Mouse (Mus musculus) hindbrain, embryonic 12.5 days (tissue): Measurements from ENCODE around the gene Lor. TPM values are rescaled to one million over a fixed set of nuclear protein-coding genes. Genes with fewer than 3 reads are reported as not detected.

Source experiments
- microRNA-seq: library from miRNA; unstranded; fragments of <30 nt; microRNA quantifications from one replicate; pipeline ENCODE4, GENCODE M21; 2017
- polyA plus RNA-seq: library from polyadenylated mRNA; unstranded; fragments of >200 nt; fragmentation: Nextera tagmentation; extraction: Ambion mirVana; gene quantifications from 2 replicates; pipeline ENCODE4 v1.2.1, GENCODE M21; 2016

Gene Lor
- polyA plus RNA-seq, 1 experiment from 2014 or later: 8.0 TPM

Small RNA genes lying within 50 kb of the gene (microRNA-seq; reads per million reads assigned to microRNA genes)
- not detected for gene Gm25145

Other genes starting within 250 kb of the Lor start
- not detected in 2 replicates for gene Pglyrp3, start 68.6 kb downstream of the Lor start, polyA plus RNA-seq
- gene Prr9, start 40.8 kb upstream of the Lor start, polyA plus RNA-seq: not detected in 2 replicates
- not detected in 2 replicates for gene Lelp1, start 59.6 kb upstream of the Lor start, polyA plus RNA-seq
- gene Sprr2a1, start 132.7 kb upstream of the Lor start, polyA plus RNA-seq: not detected in 2 replicates
- 0.34 and 0.80 TPM in 2 replicates for gene Sprr2a2, start 132.8 kb upstream of the Lor start, polyA plus RNA-seq
- gene Sprr2a3, start 202.3 kb upstream of the Lor start, polyA plus RNA-seq: not detected in 2 replicates
- 2.5 TPM in 2 replicates for gene Sprr2b, start 233.5 kb upstream of the Lor start, polyA plus RNA-seq